Mouse (Mus musculus) lung, embryonic 14.5 days (tissue): ENCODE data around the gene Mosmo. TPM values are rescaled to one million over a fixed set of nuclear protein-coding genes. Genes with fewer than 3 reads are reported as not detected.

ENCODE experiments used
- ATAC-seq: fragments of 200-750 bp; cut with Nextera tagmentation; 2 replicates; pipeline ENCODE4 v1.8.0; 2017; ENCODE audit warnings: mild to moderate bottlenecking, moderate TSS enrichment, moderate library complexity; ENCODE audit not compliant: insufficient read depth
- DNase-seq: peaks from one replicate; pipeline ENCODE4 v3.0.0-alpha.2; 2015
- H3K27ac ChIP-seq: fragments of 300-500 bp; sonication (generic); 2 replicates; pipeline ENCODE4 v1.5.1; 2014; ENCODE audit warnings: low read depth, mild to moderate bottlenecking, moderate library complexity
- H3K27me3 ChIP-seq: fragments of 300-500 bp; sonication (generic); 2 replicates; pipeline ENCODE4 v1.6.1; 2014; ENCODE audit warnings: low read length, control low read depth; ENCODE audit not compliant: insufficient read depth
- H3K36me3 ChIP-seq: fragments of 300-500 bp; sonication (generic); 2 replicates; pipeline ENCODE4 v1.6.1; 2014; ENCODE audit warnings: control low read depth; ENCODE audit not compliant: insufficient read depth
- H3K4me1 ChIP-seq: fragments of 300-500 bp; sonication (generic); 2 replicates; pipeline ENCODE4 v1.6.1; 2014; ENCODE audit warnings: antibody characterized with exemption, control low read depth; ENCODE audit not compliant: insufficient read depth
- H3K4me2 ChIP-seq: fragments of 300-500 bp; sonication (generic); 2 replicates; pipeline ENCODE4 v1.6.1; 2014; ENCODE audit warnings: mild to moderate bottlenecking
- H3K4me3 ChIP-seq: fragments of 300-500 bp; sonication (generic); 2 replicates; pipeline ENCODE4 v1.5.1; 2014; ENCODE audit warnings: low read depth, low read length
- H3K9ac ChIP-seq: fragments of 300-500 bp; sonication (generic); 2 replicates; pipeline ENCODE4 v1.6.1; 2014
- H3K9me3 ChIP-seq: fragments of 300-500 bp; sonication (generic); 2 replicates; pipeline ENCODE4 v1.6.1; 2016; ENCODE audit warnings: low read depth, low read length, control low read depth
- CTCF ChIP-seq: IDR thresholded peaks from 2 replicates; pipeline ENCODE4 v1.5.1; 2016; ENCODE audit warnings: antibody characterized with exemption, low read depth
- WGBS: fragments of 180-500 bp; shearing (Covaris S2); extraction: QIAGEN DNeasy Blood & Tissue Kit; methylation state at CpG from one replicate; pipeline ENCODE4 v1.1.7; 2014; 5-methylcytosine and 5-hydroxymethylcytosine counted together
- polyA plus RNA-seq: library from polyadenylated mRNA; unstranded; fragments of >200 nt; fragmentation: Nextera tagmentation; extraction: Ambion mirVana; gene quantifications from 2 replicates; pipeline ENCODE4 v1.2.1, GENCODE M21; 2014

The Mosmo gene
- polyA plus RNA-seq, 1 experiment from 2014 or later: 15.3 TPM

GRCm38 (mm10) chr7:120743366-120744351 lies 66.2 kb downstream of the Mosmo start:
- Histone ChIP-seq H3K36me3 (no peaks in the 10 kb centered on the region), H3K4me1 (0 out of 2 replicates have a peak, but pooled peaks cover 3% of the 10 kb centered on the region), H3K4me2 (no peak overlapping the region), H3K4me3 (no peak overlapping the region), H3K9ac (no peak overlapping the region), H3K27ac (no peak overlapping the region), H3K9me3 (no peaks in the 10 kb centered on the region), H3K27me3 (no peaks in the 10 kb centered on the region)
- 69% methylated on average over 14 of the region's 14 CpGs for WGBS
- DNase-seq (no peak), ATAC-seq (no peak)
- no peak for TF ChIP-seq CTCF

- Histone ChIP-seq H3K4me3 (no peak overlapping the region), H3K4me1 (0 out of 2 replicates have a peak, but pooled peaks cover 3% of the 10 kb centered on the region), H3K36me3 (no peaks in the 10 kb centered on the region), H3K4me2 (no peak overlapping the region), H3K27me3 (no peaks in the 10 kb centered on the region), H3K9me3 (no peaks in the 10 kb centered on the region), H3K27ac (no peak overlapping the region), H3K9ac (no peak overlapping the region)
- DNase-seq: no peak
- ATAC-seq: no peak
- TF ChIP-seq CTCF: no peak
- WGBS: 86% methylated on average over 6 of the region's 6 CpGs
Observed at GRCm38 (mm10) chr7:120744606-120745005, 67.2 kb downstream of the Mosmo start.

DNA sequence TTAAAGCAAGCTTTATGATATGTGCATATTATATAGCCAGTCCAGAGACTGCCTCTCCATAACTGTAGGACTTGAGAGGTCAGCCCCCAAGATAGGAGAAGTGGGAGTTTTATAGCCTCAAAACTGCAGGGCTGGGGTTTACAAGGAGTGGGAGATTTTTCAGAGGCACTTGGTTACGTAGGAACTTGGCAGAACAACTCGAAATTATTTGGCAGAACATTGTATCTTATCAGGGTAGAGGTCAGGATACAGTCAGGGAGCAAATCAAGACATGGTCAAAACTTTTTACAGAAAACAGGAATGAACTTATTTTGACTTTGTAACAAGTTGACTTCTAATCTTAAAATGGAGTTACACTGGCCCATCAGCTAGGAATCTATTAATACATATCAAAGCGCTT lies 68.6 kb downstream of the Mosmo start:
- no peaks in the 10 kb centered on the region for H3K27me3 ChIP-seq
- H3K9ac ChIP-seq: no peak overlapping the region
- H3K27ac ChIP-seq: no peak overlapping the region
- H3K4me1 ChIP-seq: no peaks in the 10 kb centered on the region
- H3K4me2 ChIP-seq: no peak overlapping the region
- H3K4me3 ChIP-seq: no peak overlapping the region
- TF ChIP-seq CTCF: no peak
- WGBS: 48% methylated on average over 3 of the region's 3 CpGs
- H3K36me3 ChIP-seq: no peaks in the 10 kb centered on the region
- ATAC-seq (peak; percentile 77; the same call in 1 of the 2 replicates), DNase-seq (peak; percentile 70)
- no peaks in the 10 kb centered on the region for H3K9me3 ChIP-seq

DNA sequence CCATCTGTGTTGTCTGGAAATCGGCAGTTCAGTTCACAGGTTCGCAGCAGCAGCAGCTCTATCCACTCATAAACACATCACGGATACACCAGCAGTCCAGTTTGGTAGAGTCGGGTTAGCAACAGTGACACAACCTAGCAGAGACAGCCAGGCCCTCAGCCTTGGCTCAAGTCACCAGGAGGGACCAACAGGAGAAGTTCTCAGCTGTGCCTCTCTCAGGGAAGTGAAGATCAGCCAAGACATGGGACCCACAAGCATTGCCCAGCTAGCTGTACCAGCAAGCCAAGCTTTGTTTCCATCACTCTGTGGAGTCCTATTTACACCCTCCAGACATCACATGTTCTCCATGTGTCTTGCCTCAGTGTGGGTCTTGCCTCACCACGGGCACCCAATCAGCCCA lies 69.4 kb downstream of the Mosmo start:
- no peaks in the 10 kb centered on the region for H3K27me3 ChIP-seq
- no peaks in the 10 kb centered on the region for H3K36me3 ChIP-seq
- H3K4me2 ChIP-seq: no peak overlapping the region
- ATAC-seq: no peak
- H3K27ac ChIP-seq: no peak overlapping the region
- no peak for TF ChIP-seq CTCF
- no peak for DNase-seq
- H3K4me3 ChIP-seq: no peak overlapping the region
- WGBS: 80% methylated on average over 5 of the region's 5 CpGs
- no peaks in the 10 kb centered on the region for H3K4me1 ChIP-seq
- no peaks in the 10 kb centered on the region for H3K9me3 ChIP-seq
- H3K9ac ChIP-seq: no peak overlapping the region

- no peak for DNase-seq
- Histone ChIP-seq H3K4me3 (no peak overlapping the region), H3K36me3 (no peaks in the 10 kb centered on the region), H3K4me2 (no peak overlapping the region), H3K4me1 (no peaks in the 10 kb centered on the region), H3K9ac (no peak overlapping the region), H3K9me3 (no peaks in the 10 kb centered on the region), H3K27me3 (no peaks in the 10 kb centered on the region), H3K27ac (no peak overlapping the region)
- ATAC-seq: no peak
- no peak for TF ChIP-seq CTCF
Observed at GRCm38 (mm10) chr7:120748478-120748877, 71.1 kb downstream of the Mosmo start.

DNA sequence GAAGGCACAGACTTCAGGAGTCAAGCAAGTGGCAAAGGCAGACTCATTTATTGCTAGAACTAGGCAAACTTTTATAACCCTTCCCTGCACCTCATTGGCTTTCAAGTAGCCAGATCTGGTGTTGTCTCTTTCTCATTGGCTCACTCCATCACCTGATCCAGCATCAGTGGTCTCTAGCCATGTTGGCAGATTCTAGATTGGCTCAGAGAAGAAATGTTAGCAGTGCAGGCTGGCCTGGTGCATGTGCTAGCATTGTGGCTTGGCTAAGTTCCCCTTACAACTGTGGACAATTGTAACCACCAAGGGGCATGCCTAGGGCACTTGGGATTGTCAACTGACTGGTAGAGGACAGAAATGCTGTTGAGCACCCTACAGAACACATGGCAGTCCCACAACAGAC lies 73.9 kb downstream of the Mosmo start:
- H3K9ac ChIP-seq: no peak overlapping the region
- H3K4me1 ChIP-seq: no peaks in the 10 kb centered on the region
- no peak for TF ChIP-seq CTCF
- H3K4me3 ChIP-seq: no peak overlapping the region
- no peaks in the 10 kb centered on the region for H3K9me3 ChIP-seq
- H3K27ac ChIP-seq: no peak overlapping the region
- H3K27me3 ChIP-seq: no peaks in the 10 kb centered on the region
- H3K36me3 ChIP-seq: no peaks in the 10 kb centered on the region
- no peak for DNase-seq
- ATAC-seq: no peak
- no peak overlapping the region for H3K4me2 ChIP-seq

- Histone ChIP-seq H3K36me3 (no peaks in the 10 kb centered on the region), H3K27ac (no peak overlapping the region), H3K27me3 (no peaks in the 10 kb centered on the region), H3K4me3 (no peak overlapping the region), H3K4me2 (no peak overlapping the region), H3K9me3 (no peaks in the 10 kb centered on the region), H3K4me1 (no peaks in the 10 kb centered on the region), H3K9ac (no peak overlapping the region)
- TF ChIP-seq CTCF: no peak
- no peak for DNase-seq
- WGBS: 79% methylated on average over 7 of the region's 7 CpGs
- no peak for ATAC-seq
Observed at GRCm38 (mm10) chr7:120751906-120752305, 74.5 kb downstream of the Mosmo start.
